Mouse (Mus musculus): Measurements from ENCODE around the gene Alkbh4.

GRCm38 (mm10) chr5:136155399-136155798, 19.5 kb downstream of the Alkbh4 start:
- TF ChIP-seq EP300 (IDR thresholded peaks at IDR 0.05; ENCODE audit: low read depth) (no peak), CTCF (IDR thresholded peaks at IDR 0.05; ENCODE audit: low read depth) (no peak)
